Mouse (Mus musculus) C2C12 (cell line): ENCODE measurements around the gene Fbxo48.

Experiments used
- CEBPB ChIP-seq: IDR thresholded peaks from one replicate; pipeline ENCODE4 v1.6.1; 2011; ENCODE audit warnings: low read depth, mild to moderate bottlenecking, control low read depth, moderate library complexity
- CTCF ChIP-seq: IDR thresholded peaks from one replicate; pipeline ENCODE4 v1.5.1; 2011; ENCODE audit not compliant: control insufficient read depth, insufficient read depth, insufficient read length
- MAX ChIP-seq: IDR thresholded peaks from one replicate; pipeline ENCODE4 v1.6.1; 2011; ENCODE audit warnings: mild to moderate bottlenecking, control low read depth
- MYOD1 ChIP-seq: IDR thresholded peaks from one replicate; pipeline ENCODE4 v1.6.1; 2011; ENCODE audit warnings: low read depth; ENCODE audit not compliant: control insufficient read depth, insufficient read length
- MYOG ChIP-seq: IDR thresholded peaks from one replicate; pipeline ENCODE4 v1.6.1; 2011; ENCODE audit not compliant: control insufficient read depth, insufficient read length; ENCODE audit errors: extremely low read depth
- USF1 ChIP-seq: IDR thresholded peaks from one replicate; pipeline ENCODE4 v1.6.1; 2011; ENCODE audit warnings: low read depth, mild to moderate bottlenecking, control low read depth, moderate library complexity

- no peak for TF ChIP-seq CTCF
- no peak for TF ChIP-seq MYOG
- TF ChIP-seq USF1, result no peak
- no peak for TF ChIP-seq MAX
- TF ChIP-seq MYOD1, result no peak
- no peak for TF ChIP-seq CEBPB
Observed at GRCm38 (mm10) chr11:16976937-16977336, 25.8 kb downstream of the Fbxo48 start.
